Mouse (Mus musculus): ENCODE data around the gene Elk3.

DNA sequence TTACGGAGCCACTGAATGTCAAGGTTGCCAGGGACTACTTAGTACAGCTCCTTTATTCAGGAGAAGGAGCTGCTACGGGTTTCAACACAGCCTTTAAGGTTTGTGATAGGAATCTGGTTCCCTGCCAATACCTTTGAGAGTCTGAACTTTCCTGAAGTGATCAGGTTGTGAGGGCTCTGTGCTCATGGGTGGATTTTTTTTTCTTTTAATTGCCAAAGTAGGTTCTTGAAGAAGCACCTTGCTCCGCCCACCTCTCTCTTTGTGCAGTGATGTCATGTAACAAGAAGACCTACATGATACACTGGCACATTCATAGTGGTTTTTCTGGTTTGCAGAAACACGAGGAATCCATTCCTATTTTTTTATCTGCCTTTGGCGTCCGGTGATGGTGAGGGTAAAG lies 16.3 kb upstream of the Elk3 start:
- TF ChIP-seq ZNF384 (IDR thresholded peaks at IDR 0.05; ENCODE audit: low read depth, low read length): no peak
- no peak for TF ChIP-seq ZC3H11A (IDR thresholded peaks at IDR 0.05; ENCODE audit: borderline replicate concordance, low read depth, low read length)
- TF ChIP-seq MAFK (IDR thresholded peaks at IDR 0.05; ENCODE audit: insufficient read depth, low read depth, low read length): no peak
